Mouse (Mus musculus) lung, postnatal 0 days (tissue): Measurements from ENCODE around the gene Sprr1a.

Experiments
- CTCF ChIP-seq: IDR thresholded peaks from 2 replicates; pipeline ENCODE4 v1.5.1; 2016; ENCODE audit warnings: antibody characterized with exemption, mild to moderate bottlenecking
- EP300 ChIP-seq: IDR thresholded peaks from 2 replicates; pipeline ENCODE4 v1.6.1; 2016; ENCODE audit warnings: antibody characterized with exemption, mild to moderate bottlenecking, control low read depth

DNA sequence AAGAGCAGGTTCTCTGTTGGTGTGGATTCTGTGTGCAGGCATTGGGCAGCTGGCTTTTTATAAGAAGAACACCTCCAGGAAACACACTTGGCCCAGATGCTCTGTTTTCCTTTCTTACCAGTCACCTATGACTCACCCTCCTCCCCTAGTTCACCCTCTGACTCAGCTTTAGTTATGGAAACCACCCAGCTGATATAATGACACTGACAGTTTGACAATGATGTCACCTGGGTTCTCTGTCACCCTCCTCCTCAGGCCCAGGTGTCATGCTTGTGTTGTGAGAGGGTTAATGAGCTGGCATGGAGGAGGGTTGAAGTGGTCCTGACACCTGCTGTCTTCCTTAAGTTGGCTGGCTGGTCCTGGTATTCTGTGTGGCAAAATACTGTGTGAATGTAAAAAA is at the start of gene Sprr1a:
- TF ChIP-seq CTCF (no peak), EP300 (no peak)
